Mouse (Mus musculus): ENCODE measurements around the gene Ddah1.

The Ddah1 gene

GRCm38 (mm10) chr3:145758561-145759378 is at the start of gene Ddah1:
Ddah1 (plus strand) TSS chr3:145758675.
- peak; percentile 80 for DNase-seq (ENCODE audit: extremely low spot score, low spot score)

GRCm38 (mm10) chr3:145715923-145716322 is 42.6 kb upstream of the Ddah1 start:
- DNase-seq (ENCODE audit: extremely low spot score, low spot score) = no peak

DNA sequence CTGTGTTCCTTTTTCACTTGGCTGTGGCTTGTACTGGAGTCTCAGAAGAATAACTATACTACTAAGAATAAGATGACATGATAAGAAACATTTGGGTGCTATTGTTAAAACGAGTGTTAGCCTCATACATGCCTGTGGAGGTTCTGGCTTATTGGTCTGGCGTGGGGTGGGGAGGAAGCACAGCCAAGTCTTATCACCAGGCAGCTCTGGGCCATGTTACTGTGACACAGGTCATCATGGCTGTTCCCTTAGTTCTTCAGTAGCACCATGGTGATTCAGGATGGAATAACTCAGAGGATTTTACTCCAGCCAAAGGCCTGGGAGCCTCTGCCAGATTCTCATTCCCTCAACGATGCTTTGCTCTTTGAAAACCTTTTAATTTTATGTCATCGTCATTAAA is 38.8 kb upstream of the Ddah1 start:
- no peak for DNase-seq (ENCODE audit: extremely low spot score, low spot score)

DNA sequence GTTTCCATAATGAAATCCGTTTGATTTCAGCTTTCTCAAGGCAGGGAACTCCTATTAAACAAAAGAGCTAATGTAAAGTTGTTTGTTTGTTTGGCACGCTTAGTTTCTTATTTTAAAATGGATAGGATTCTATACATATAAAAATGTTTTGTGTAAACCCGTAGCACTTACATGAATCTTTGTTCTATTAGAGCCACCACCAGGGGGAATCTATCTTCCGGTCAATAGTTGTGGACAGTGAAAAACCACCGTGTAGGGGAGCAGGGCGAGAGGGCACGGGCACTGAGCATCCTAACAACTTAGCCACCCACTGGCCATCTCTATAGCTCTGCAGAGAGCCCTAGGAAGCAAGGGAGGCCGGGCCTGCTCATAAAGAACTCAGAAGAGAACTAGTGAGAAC is 33.4 kb upstream of the Ddah1 start:
- DNase-seq (ENCODE audit: extremely low spot score, low spot score) = no peak

- no peak for DNase-seq (ENCODE audit: extremely low spot score, low spot score)
Observed at GRCm38 (mm10) chr3:145728336-145728735, 30.1 kb upstream of the Ddah1 start.

DNA sequence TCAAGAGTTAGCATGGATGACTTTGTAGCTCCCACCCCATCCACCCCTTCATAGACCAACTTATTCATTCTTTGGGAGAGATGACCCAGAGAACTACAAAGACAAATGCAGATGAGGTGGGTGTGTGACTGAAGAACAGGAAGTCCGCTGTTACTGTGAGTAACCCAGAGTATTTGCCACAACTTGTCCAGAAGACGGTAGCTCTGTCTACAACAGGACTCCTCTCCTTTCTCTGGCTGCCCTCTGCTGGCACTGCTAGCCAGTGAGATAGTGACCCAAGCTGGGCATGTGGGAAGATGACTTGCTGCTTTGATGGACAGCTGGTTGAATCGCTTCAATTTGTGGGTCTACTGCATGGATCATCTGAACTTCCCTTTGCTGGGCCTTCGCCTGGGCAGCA is 28.9 kb upstream of the Ddah1 start:
- peak; percentile 37 for DNase-seq (ENCODE audit: extremely low spot score, low spot score)

- no peak for DNase-seq (ENCODE audit: extremely low spot score, low spot score)
Observed at GRCm38 (mm10) chr3:145730092-145730491, 28.4 kb upstream of the Ddah1 start.

- DNase-seq (ENCODE audit: extremely low spot score, low spot score) = no peak
Observed at GRCm38 (mm10) chr3:145734857-145735256, 23.6 kb upstream of the Ddah1 start.

DNA sequence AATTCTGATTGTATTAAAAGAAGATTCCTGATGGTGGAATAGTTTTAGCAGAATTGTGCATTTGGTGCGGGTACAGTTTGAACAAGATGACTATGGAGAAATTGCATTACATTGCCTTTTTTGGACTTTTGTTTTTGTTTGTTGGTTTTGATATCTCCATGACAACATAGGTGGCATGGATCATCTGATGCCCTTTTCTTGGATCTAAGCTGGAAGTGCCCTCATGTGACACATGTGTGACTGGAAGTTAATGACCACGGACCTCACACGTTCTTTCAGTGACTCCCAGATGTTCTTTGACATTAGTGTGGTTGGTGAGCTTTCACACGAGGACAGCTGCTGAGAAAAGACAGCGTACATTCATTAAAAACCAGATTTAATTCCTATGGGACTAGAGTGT is 21.9 kb upstream of the Ddah1 start:
- no peak for DNase-seq (ENCODE audit: extremely low spot score, low spot score)

- no peak for DNase-seq (ENCODE audit: extremely low spot score, low spot score)
Observed at GRCm38 (mm10) chr3:145738662-145739061, 19.8 kb upstream of the Ddah1 start.

- no peak for DNase-seq (ENCODE audit: extremely low spot score, low spot score)
Observed at GRCm38 (mm10) chr3:145739904-145740303, 18.6 kb upstream of the Ddah1 start.

GRCm38 (mm10) chr3:145743050-145743449 is 15.4 kb upstream of the Ddah1 start:
- no peak for DNase-seq (ENCODE audit: extremely low spot score, low spot score)

GRCm38 (mm10) chr3:145743476-145744027 is 14.9 kb upstream of the Ddah1 start:
- no peak for DNase-seq (ENCODE audit: extremely low spot score, low spot score)

DNA sequence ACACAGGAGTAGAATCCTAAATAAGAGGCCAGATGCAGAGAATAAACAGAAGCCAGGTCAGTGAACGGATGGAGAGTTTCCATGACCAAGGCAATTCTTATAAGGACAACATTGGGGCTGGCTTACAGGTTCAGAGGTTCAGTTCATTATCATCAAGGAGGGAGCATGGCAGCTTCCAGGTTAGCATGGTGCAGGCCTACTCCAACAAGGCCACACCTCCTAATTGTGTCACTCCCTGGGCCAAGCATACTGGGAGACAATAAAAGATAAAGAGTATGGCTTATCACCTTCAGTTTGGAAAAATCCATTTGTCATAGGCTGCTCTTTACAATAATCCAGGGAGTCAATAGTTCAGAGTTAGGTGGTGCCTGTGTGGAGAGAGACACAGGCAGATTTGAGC is 9.8 kb upstream of the Ddah1 start:
- no peak for DNase-seq (ENCODE audit: extremely low spot score, low spot score)

GRCm38 (mm10) chr3:145756457-145756856 is 2.0 kb upstream of the Ddah1 start:
- DNase-seq (ENCODE audit: extremely low spot score, low spot score) = no peak

DNA sequence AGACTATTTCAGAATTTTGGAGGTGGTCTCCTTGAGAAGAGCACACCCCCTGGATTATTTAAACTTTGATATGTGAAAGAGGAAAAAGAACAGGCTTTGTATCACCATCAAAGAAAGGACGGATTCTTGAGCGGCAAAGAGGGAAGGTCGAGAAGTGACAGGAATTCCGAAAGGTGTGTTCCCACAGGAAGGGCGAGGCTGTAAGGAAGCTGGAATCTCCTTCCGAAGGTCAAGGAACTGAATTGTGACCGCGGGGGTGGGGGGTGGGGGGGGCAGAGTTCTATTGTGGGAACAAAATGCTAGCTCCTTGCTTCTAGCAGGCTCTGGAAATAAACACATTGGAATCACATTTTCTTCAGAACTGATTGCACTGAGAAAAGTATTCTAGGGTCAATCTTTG is 1.3 kb upstream of the Ddah1 start:
- no peak for DNase-seq (ENCODE audit: extremely low spot score, low spot score)

- DNase-seq (ENCODE audit: extremely low spot score, low spot score) = no peak
Observed at GRCm38 (mm10) chr3:145757844-145758243, 631 bp upstream of the Ddah1 start.

- no peak for DNase-seq (ENCODE audit: extremely low spot score, low spot score)
Observed at GRCm38 (mm10) chr3:145759379-145760209, 1.1 kb downstream of the Ddah1 start.

GRCm38 (mm10) chr3:145760547-145760946 is 2.1 kb downstream of the Ddah1 start:
- no peak for DNase-seq (ENCODE audit: extremely low spot score, low spot score)

DNA sequence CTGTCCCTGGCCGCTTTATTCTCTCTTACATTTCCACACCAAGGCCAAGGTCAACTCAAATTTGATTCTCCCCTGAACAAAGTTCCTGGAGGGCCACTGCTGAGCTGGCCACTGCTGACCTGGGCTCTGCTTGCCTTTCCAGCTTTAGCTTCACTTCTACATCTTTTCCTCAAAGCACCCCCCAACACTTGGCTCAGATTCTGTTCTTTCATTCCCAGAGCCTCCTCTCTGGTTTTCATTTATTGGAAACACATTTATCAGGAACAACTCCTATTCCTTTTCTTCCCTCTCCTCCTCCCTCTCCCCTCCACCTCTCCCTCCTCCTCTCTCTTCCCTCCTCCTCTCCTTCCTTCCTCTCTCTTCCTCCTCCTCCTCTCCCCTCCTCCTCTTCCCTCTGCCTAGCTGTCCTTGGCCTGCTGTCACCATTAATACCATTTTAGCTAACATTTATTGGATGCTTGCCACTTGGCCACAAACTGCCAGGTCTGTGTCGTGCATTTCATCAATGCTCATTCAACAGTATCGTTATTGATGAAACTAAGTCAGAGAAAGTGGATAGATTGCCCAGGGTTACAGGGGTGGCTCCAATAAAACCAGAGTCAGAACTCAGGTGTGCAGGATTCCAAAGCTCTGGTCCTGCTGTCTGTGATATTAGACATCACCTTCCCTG is 3.2 kb downstream of the Ddah1 start:
- no peak for DNase-seq (ENCODE audit: extremely low spot score, low spot score)

- DNase-seq (ENCODE audit: extremely low spot score, low spot score) = no peak
Observed at GRCm38 (mm10) chr3:145762957-145763641, 4.6 kb downstream of the Ddah1 start.
